Mouse (Mus musculus) lung, adult 2 months (tissue): ENCODE measurements around the gene Ndufa3. TPM values are rescaled to one million over a fixed set of nuclear protein-coding genes. Genes with fewer than 3 reads are reported as not detected.

ENCODE experiments used
- DNase-seq: peaks from one replicate; pipeline ENCODE4 v3.0.0; 2022
- H3K4me1 ChIP-seq: fragments of 200-500 bp; 2 replicates; pipeline ENCODE4 v1.6.1; 2011; ENCODE audit warnings: low read length; ENCODE audit not compliant: control insufficient read depth, insufficient read depth
- H3K4me3 ChIP-seq: fragments of 200-500 bp; replicated peaks from 2 replicates; pipeline ENCODE3; 2011; ENCODE audit warnings: low read depth, mild to moderate bottlenecking, control low read depth, low read length; ENCODE audit errors: extremely low read depth
- CTCF ChIP-seq: fragments of 200-500 bp; IDR thresholded peaks from 2 replicates; pipeline ENCODE4 v1.5.1; 2011; ENCODE audit warnings: mild to moderate bottlenecking, low read length, control low read depth; ENCODE audit not compliant: insufficient read depth
- POLR2A ChIP-seq: fragments of 200-500 bp; IDR thresholded peaks from 2 replicates; pipeline ENCODE4 v1.6.1; 2011; ENCODE audit warnings: low read depth, mild to moderate bottlenecking, control low read depth, low read length, borderline replicate concordance; ENCODE audit errors: extremely low read depth
- WGBS: fragments of 180-500 bp; shearing (Covaris S2); methylation state at CpG from one replicate; pipeline ENCODE4 v1.1.7; 2018; 5-methylcytosine and 5-hydroxymethylcytosine counted together
- polyA plus RNA-seq: library from polyadenylated mRNA; depleted of rRNA; stranded (reverse); fragments of >200 nt; gene quantifications from 2 replicates; pipeline ENCODE4 v1.2.3, GENCODE M21; 2012

Gene Ndufa3
- polyA plus RNA-seq, 1 experiment: 167 TPM

- H3K4me1 ChIP-seq: no peaks in the 10 kb centered on the region
- no peak for DNase-seq
- no peak overlapping the region for H3K4me3 ChIP-seq
- 91% methylated on average over 3 of the region's 3 CpGs for WGBS
- TF ChIP-seq POLR2A: no peak
Observed at GRCm38 (mm10) chr7:3608668-3609067, 8.5 kb upstream of the Ndufa3 start.

GRCm38 (mm10) chr7:3609082-3609481 lies 8.1 kb upstream of the Ndufa3 start:
- WGBS: 33% methylated on average over 3 of the region's 3 CpGs
- TF ChIP-seq POLR2A (no peak), CTCF (no peak)
- Histone ChIP-seq H3K4me1 (no peaks in the 10 kb centered on the region), H3K4me3 (no peak overlapping the region)
- DNase-seq: no peak

GRCm38 (mm10) chr7:3610437-3610836 lies 6.7 kb upstream of the Ndufa3 start:
- WGBS: 51% methylated on average over 3 of the region's 3 CpGs
- DNase-seq: no peak
- H3K4me3 ChIP-seq: no peak overlapping the region
- TF ChIP-seq CTCF (no peak), POLR2A (no peak)
- no peaks in the 10 kb centered on the region for H3K4me1 ChIP-seq

GRCm38 (mm10) chr7:3611006-3611405 lies 6.2 kb upstream of the Ndufa3 start:
- Histone ChIP-seq H3K4me1 (no peaks in the 10 kb centered on the region), H3K4me3 (no peak overlapping the region)
- DNase-seq: no peak
- TF ChIP-seq CTCF: no peak
- 87% methylated on average over 13 of the region's 13 CpGs for WGBS

- TF ChIP-seq POLR2A (no peak), CTCF (no peak)
- DNase-seq: no peak
- Histone ChIP-seq H3K4me1 (no peaks in the 10 kb centered on the region), H3K4me3 (no peak overlapping the region)
- 61% methylated on average over 3 of the region's 3 CpGs for WGBS
Observed at GRCm38 (mm10) chr7:3614021-3614420, 3.2 kb upstream of the Ndufa3 start.

GRCm38 (mm10) chr7:3616057-3616388 lies 1.1 kb upstream of the Ndufa3 start, which contains the start of gene Oscar:
TSS of gene Oscar (minus strand) at chr7:3616157.
- Histone ChIP-seq H3K4me1 (no peaks in the 10 kb centered on the region), H3K4me3 (no peak within 1 kb of the TSS)
- DNase-seq: no peak
- 70% methylated on average over 4 of the region's 4 CpGs for WGBS
- TF ChIP-seq POLR2A: no peak
- TF ChIP-seq CTCF: no peak

GRCm38 (mm10) chr7:3616389-3617241 lies 558 bp upstream of the Ndufa3 start:
- no peak for DNase-seq
- no peaks in the 10 kb centered on the region for H3K4me1 ChIP-seq
- WGBS: 39% methylated on average over 6 of the region's 6 CpGs
- H3K4me3 ChIP-seq: no peak overlapping the region
- TF ChIP-seq POLR2A: no peak
- 0 out of 2 replicates have a peak, but pooled peaks have one; percentile 14 for TF ChIP-seq CTCF

- DNase-seq: no peak
- H3K4me3 ChIP-seq: peak overlapping the region; percentile 94
- TF ChIP-seq POLR2A: no peak
- no peak for TF ChIP-seq CTCF
- H3K4me1 ChIP-seq: peaks cover 14% of the 10 kb centered on the region
- WGBS: 28% methylated on average over 4 of the region's 4 CpGs
Observed at GRCm38 (mm10) chr7:3629030-3629429, 11.9 kb downstream of the Ndufa3 start.

GRCm38 (mm10) chr7:3629543-3630477 lies 12.6 kb downstream of the Ndufa3 start, which contains the start of the genes Tfpt and Prpf31:
TSS of gene Tfpt (minus strand) at chr7:3629929.
TSS of gene Prpf31 (plus strand) at chr7:3629985.
- TF ChIP-seq POLR2A: peak; percentile 67; the same call in 1 of the 2 replicates
- no peak for TF ChIP-seq CTCF
- 1% methylated on average over 47 of the region's 47 CpGs for WGBS

More at GRCm38 (mm10) chr7:3629543-3630477, 12.6 kb downstream of the Ndufa3 start, which contains the start of the genes Tfpt and Prpf31:
- peak; percentile 94 for DNase-seq
- Histone ChIP-seq H3K4me1 (peaks cover 14% of the 10 kb centered on the region), H3K4me3 (peak within 1 kb of the TSS; percentile 94)
